Mouse (Mus musculus) heart, embryonic 14.5 days (tissue): ENCODE measurements around the gene Zfand3. TPM values are rescaled to one million over a fixed set of nuclear protein-coding genes. Genes with fewer than 3 reads are reported as not detected.

Experiments
- ATAC-seq: fragments of 200-750 bp; cut with Nextera tagmentation; 2 replicates; pipeline ENCODE4 v1.8.0; 2017; ENCODE audit warnings: low read depth, moderate TSS enrichment; ENCODE audit not compliant: insufficient number of reproducible peaks, insufficient read depth, low FRiP score
- H3K27ac ChIP-seq, 2 experiments: fragments of 200-500 bp in 1 of 2; fragments of 300-500 bp in 1 of 2; sonication (generic) in 1 of 2; replicated peaks in 1 of 2; 2 replicates each; pipeline ENCODE4 v1.5.1; 2012 to 2014; ENCODE audit warnings: low read depth in 2 of 2, low read length in 2 of 2, control low read depth in 1 of 2, mild to moderate bottlenecking in 1 of 2, mixed read lengths in 1 of 2; ENCODE audit not compliant: control insufficient read depth in 1 of 2, insufficient read depth in 1 of 2
- H3K27me3 ChIP-seq: fragments of 300-500 bp; sonication (generic); 2 replicates; pipeline ENCODE4 v1.6.1; 2014; ENCODE audit warnings: mild to moderate bottlenecking, low read length, control low read depth; ENCODE audit not compliant: control insufficient read depth, insufficient read depth
- H3K36me3 ChIP-seq: fragments of 300-500 bp; sonication (generic); 2 replicates; pipeline ENCODE4 v1.6.1; 2014; ENCODE audit warnings: mild to moderate bottlenecking, control low read depth, low read length, mixed read lengths; ENCODE audit not compliant: control insufficient read depth, insufficient read depth
- H3K4me1 ChIP-seq, 2 experiments: fragments of 200-500 bp in 1 of 2; fragments of 300-500 bp in 1 of 2; sonication (generic) in 1 of 2; 2 replicates each; pipeline ENCODE4 v1.6.1; 2012 to 2014; ENCODE audit warnings: low read length in 2 of 2, control low read depth in 1 of 2, mixed read lengths in 1 of 2; ENCODE audit not compliant: control insufficient read depth in 2 of 2, insufficient read depth in 2 of 2
- H3K4me2 ChIP-seq: fragments of 300-500 bp; sonication (generic); 2 replicates; pipeline ENCODE4 v1.6.1; 2014; ENCODE audit warnings: mild to moderate bottlenecking, low read length
- H3K4me3 ChIP-seq, 2 experiments: fragments of 200-500 bp in 1 of 2; fragments of 300-500 bp in 1 of 2; sonication (generic) in 1 of 2; 2 replicates each; pipeline ENCODE4 v1.5.1; 2012 to 2014; ENCODE audit warnings: low read length in 2 of 2, mild to moderate bottlenecking in 2 of 2, control low read depth in 1 of 2, low read depth in 1 of 2, moderate library complexity in 1 of 2; ENCODE audit not compliant: control insufficient read depth in 1 of 2, insufficient read depth in 1 of 2
- H3K9ac ChIP-seq: fragments of 300-500 bp; sonication (generic); 2 replicates; pipeline ENCODE4 v1.6.1; 2014; ENCODE audit warnings: mild to moderate bottlenecking, low read length
- H3K9me3 ChIP-seq: fragments of 300-500 bp; sonication (generic); 2 replicates; pipeline ENCODE4 v1.6.1; 2016; ENCODE audit warnings: low read length, control low read depth; ENCODE audit not compliant: control insufficient read depth
- WGBS: fragments of 180-500 bp; shearing (Covaris S2); extraction: QIAGEN DNeasy Blood & Tissue Kit; methylation state at CpG from one replicate; pipeline ENCODE4 v1.1.7; 2014; 5-methylcytosine and 5-hydroxymethylcytosine counted together
- polyA plus RNA-seq: library from polyadenylated mRNA; unstranded; fragments of >200 nt; fragmentation: Nextera tagmentation; extraction: Ambion mirVana; gene quantifications from 2 replicates; pipeline ENCODE4 v1.2.1, GENCODE M21; 2014

The Zfand3 gene
- polyA plus RNA-seq, 1 experiment from 2014 or later, result 48.1 TPM

DNA sequence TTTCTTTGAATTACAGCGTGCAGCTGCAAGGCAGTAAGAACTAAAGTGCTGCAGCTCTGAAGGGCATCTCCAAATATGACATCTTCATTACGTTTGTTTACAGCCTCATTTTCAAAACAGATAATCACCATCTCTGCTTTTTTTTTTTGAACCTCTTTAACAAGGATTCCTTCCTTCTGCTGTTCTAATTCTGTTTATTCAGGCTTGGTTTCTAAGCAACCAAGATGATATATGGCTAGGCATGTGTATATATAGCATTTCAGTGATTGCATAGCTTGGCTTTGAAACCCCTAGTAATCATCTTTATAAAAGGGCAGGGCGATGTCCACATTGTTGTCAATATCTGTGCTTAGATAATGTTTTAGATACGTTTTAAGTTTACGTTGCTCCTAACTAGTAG lies 113.5 kb downstream of the Zfand3 start:
- no peaks in the 10 kb centered on the region for H3K27me3 ChIP-seq
- 0 out of 2 replicates have a peak, but pooled peaks cover 3% of the 10 kb centered on the region for H3K36me3 ChIP-seq
- peaks cover 5 to 20% of the 10 kb centered on the region in 2 experiments for H3K4me1 ChIP-seq
- ATAC-seq, result no peak
- no peak overlapping the region for H3K4me2 ChIP-seq
- WGBS, result 77% methylated on average over 5 of the region's 5 CpGs
- no peak overlapping the region for H3K27ac ChIP-seq
- no peaks in the 10 kb centered on the region for H3K9me3 ChIP-seq
- no peak overlapping the region for H3K4me3 ChIP-seq
- H3K9ac ChIP-seq, result no peak overlapping the region

DNA sequence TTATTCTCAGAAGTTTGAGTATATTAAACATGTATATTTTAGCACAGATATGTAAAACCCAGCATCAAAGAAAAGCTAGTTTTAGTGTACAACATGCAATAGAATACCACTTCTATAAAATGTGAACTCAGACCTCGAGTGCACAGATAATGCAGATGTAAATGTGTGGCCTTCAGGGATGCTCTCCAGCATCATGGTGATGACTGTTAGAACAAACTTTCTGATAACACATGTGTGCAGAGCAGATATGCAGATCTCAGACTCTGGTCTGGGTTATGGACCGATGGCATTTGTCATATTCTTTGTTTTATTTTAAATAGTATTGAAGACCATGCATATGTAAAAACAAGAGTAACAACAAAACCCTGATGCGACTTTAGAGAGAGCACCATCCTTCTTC lies 117.7 kb downstream of the Zfand3 start:
- H3K9me3 ChIP-seq, result no peaks in the 10 kb centered on the region
- H3K4me2 ChIP-seq, result no peak overlapping the region
- H3K9ac ChIP-seq, result no peak overlapping the region
- WGBS, result 79% methylated on average over 3 of the region's 3 CpGs
- H3K27me3 ChIP-seq, result no peaks in the 10 kb centered on the region
- 0 out of 2 replicates have a peak, but pooled peaks cover 3% of the 10 kb centered on the region for H3K36me3 ChIP-seq
- H3K4me3 ChIP-seq, result no peak overlapping the region
- no peak overlapping the region for H3K27ac ChIP-seq
- ATAC-seq, result no peak
- H3K4me1 ChIP-seq, result peaks cover 0 to 10% of the 10 kb centered on the region in 2 experiments; a peak in 3 of 4 replicates

DNA sequence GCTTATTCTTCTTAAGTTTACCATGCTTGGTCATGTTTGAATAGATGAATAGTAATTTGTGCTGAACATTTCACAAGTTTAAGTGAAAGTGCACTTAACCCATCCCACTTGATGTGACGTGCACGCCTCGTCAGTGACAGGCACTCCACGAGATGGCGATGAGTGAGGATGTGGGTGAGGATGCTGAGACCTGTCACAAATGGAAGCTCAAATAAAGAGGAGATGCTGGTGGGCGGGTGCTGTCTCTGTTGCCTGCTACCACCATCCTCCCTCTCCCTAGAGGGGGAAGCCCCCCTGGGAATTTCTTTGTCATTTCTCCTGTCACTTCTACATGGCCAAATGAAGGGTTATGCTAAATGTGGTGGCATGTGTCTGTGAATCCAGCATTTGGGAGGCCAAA lies 123.9 kb downstream of the Zfand3 start:
- no peak overlapping the region for H3K4me3 ChIP-seq
- 72% methylated on average over 6 of the region's 6 CpGs for WGBS
- no peak overlapping the region for H3K9ac ChIP-seq
- no peak overlapping the region for H3K27ac ChIP-seq
- H3K36me3 ChIP-seq, result no peaks in the 10 kb centered on the region
- H3K9me3 ChIP-seq, result no peaks in the 10 kb centered on the region
- ATAC-seq, result no peak
- H3K4me1 ChIP-seq, result peaks cover 0 to 13% of the 10 kb centered on the region in 2 experiments; a peak in 3 of 4 replicates
- no peaks in the 10 kb centered on the region for H3K27me3 ChIP-seq
- H3K4me2 ChIP-seq, result no peak overlapping the region

DNA sequence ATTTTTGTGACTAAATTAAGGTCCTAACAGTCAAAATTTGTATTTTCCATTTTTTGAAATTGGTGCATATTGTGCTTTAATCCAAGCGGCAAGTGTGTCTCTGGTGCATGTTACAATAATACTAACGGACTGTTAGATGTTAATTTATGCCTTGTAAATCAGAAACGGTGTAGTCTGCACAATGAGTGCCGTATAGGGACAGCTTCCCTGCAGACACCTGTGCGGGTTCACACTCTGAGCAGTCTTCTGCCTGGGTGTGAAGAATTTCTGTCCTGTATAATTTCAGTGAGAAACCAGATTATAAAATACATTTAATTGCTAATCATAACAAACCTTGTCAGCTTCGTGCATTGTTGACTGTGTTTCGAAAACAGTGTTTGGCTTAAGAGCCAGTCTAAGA lies 124.7 kb downstream of the Zfand3 start:
- Histone ChIP-seq H3K4me3 (no peak overlapping the region), H3K4me2 (no peak overlapping the region), H3K36me3 (no peaks in the 10 kb centered on the region), H3K27me3 (no peaks in the 10 kb centered on the region), H3K9ac (no peak overlapping the region), H3K9me3 (no peaks in the 10 kb centered on the region), H3K27ac (no peak overlapping the region), H3K4me1 (peaks cover 3 to 16% of the 10 kb centered on the region in 2 experiments)
- ATAC-seq, result no peak
- WGBS, result 93% methylated on average over 7 of the region's 7 CpGs

DNA sequence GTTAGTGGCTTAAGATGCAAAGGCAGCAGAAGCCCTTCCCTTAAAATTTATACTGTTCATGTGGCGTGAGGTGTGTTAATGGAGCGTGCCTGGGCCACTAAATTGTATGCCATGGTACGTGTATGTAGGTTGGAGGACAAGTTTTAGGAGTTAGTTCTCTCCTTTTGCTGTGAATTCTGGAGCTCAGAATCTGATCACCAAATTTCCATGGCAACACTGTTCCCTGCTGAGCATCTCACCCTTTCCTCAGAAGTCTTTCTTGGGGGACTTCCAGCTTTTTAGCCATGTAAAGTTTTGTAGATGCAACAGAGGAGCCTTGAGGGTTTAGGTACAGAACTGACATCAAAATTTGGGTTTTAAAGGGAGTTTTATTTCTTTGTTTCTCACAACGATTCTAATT lies 125.8 kb downstream of the Zfand3 start:
- ATAC-seq, result no peak
- no peak overlapping the region for H3K9ac ChIP-seq
- H3K4me1 ChIP-seq, result peaks cover 5 to 23% of the 10 kb centered on the region in 2 experiments
- H3K4me2 ChIP-seq, result no peak overlapping the region
- H3K4me3 ChIP-seq, result no peak overlapping the region
- H3K36me3 ChIP-seq, result peaks cover 2% of the 10 kb centered on the region
- no peaks in the 10 kb centered on the region for H3K27me3 ChIP-seq
- no peaks in the 10 kb centered on the region for H3K9me3 ChIP-seq
- 92% methylated on average over 4 of the region's 4 CpGs for WGBS
- no peak overlapping the region for H3K27ac ChIP-seq

DNA sequence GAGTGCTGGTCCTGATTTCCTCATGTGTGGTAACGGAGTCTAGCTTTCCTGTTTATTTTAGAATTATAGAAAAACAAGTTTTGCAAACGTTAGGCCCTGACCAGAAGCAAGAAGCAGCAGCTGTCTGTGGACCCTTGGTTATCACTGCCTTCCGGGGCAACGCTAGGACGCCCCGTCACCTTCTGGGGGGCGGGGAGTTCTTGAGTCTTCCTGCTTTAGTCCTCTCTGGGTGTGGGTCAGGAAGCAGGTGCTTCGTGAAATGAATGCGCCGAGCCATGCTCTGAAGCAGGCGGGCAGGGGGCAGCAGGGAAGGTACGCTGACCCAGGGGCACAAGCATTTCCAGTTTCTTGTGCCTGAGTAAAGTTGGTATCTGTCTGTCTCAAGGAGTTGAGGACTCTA lies 129.1 kb downstream of the Zfand3 start:
- Histone ChIP-seq H3K36me3 (peaks cover 12% of the 10 kb centered on the region), H3K9ac (no peak overlapping the region), H3K4me2 (no peak overlapping the region), H3K9me3 (no peaks in the 10 kb centered on the region), H3K27me3 (no peaks in the 10 kb centered on the region), H3K4me3 (no peak overlapping the region), H3K27ac (no peak overlapping the region), H3K4me1 (peaks cover 10 to 41% of the 10 kb centered on the region in 2 experiments)
- ATAC-seq, result no peak
- WGBS, result 76% methylated on average over 12 of the region's 12 CpGs

DNA sequence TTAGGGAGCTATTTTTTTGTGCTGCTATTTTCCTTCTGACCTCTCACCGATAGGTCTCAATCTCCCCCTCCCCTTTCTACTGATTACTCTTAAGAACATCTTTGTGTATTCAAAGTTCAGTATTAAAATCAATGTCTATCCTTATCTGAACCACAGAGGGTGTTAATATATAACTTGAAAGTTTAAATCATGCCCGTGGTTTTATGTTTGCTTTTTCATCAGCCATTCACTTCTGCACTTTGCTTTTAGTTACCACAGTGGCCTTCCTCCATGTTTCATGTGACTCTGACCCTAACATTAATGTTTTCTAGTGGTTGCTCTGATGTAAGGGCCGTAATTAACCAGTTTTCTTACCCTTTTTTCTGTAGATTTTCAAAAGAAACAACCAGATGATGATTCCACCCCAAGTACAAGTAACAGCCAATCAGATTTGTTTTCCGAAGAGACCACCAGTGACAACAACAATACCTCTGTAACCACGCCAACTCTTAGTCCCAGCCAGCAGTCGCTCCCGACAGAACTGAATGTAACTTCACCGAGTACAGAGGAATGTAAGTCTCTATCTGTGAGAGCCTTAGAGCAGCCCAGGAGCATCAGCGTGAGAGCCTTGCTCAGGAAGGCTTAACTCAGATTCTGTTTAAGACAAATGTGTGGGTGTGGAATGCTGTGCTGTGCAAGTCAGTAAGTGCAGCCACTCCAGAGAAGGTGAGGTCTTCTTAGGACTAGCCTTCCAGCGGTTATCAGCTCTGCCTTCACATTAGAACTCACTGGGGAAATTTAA lies 130.6 kb downstream of the Zfand3 start:
- ATAC-seq, result no peak
- Histone ChIP-seq H3K4me1 (peaks cover 10 to 41% of the 10 kb centered on the region in 2 experiments), H3K27me3 (no peaks in the 10 kb centered on the region), H3K4me3 (no peak overlapping the region), H3K4me2 (no peak overlapping the region), H3K27ac (no peak overlapping the region; a peak in 1 of 4 replicates), H3K36me3 (peaks cover 12% of the 10 kb centered on the region), H3K9ac (no peak overlapping the region), H3K9me3 (no peaks in the 10 kb centered on the region)
- WGBS, result 64% methylated on average over 10 of the region's 10 CpGs

DNA sequence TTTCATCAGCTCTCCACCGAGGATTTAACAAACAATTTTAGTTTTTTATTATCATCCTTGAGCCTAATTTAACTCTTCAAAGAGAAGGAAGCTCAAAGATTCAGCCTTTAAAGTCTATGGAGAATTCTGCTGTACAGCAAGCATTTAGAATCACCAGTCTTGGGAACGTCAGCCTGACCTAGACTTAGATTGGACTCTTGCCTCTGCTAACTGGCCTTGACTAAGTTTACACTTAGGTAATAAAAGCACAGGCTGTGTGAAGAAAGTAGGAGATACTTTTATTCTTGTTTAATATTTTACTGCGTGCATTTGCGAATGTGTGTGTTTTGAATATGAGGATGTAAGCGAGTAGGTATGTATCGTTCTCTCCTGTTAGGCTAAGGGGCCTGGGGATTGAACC lies 131.4 kb downstream of the Zfand3 start:
- peaks cover 10 to 38% of the 10 kb centered on the region in 2 experiments for H3K4me1 ChIP-seq
- H3K9ac ChIP-seq, result no peak overlapping the region
- no peak for ATAC-seq
- 90% methylated on average over 6 of the region's 6 CpGs for WGBS
- H3K27ac ChIP-seq, result no peak overlapping the region
- H3K4me3 ChIP-seq, result no peak overlapping the region
- no peaks in the 10 kb centered on the region for H3K9me3 ChIP-seq
- no peaks in the 10 kb centered on the region for H3K27me3 ChIP-seq
- no peak overlapping the region for H3K4me2 ChIP-seq
- H3K36me3 ChIP-seq, result peaks cover 12% of the 10 kb centered on the region
